In genomic region chr5:21030226-21030625, GRCm38 (mm10) we compare ENCODE assay signal across 16 mouse cellular contexts. TPM values are rescaled to one million over a fixed set of nuclear protein-coding genes. Genes with fewer than 3 reads are reported as not detected.
A peak's percentile ranks its signal among the peaks of the same experiment; 100 is the strongest.
DNase-seq lines count a peak whose midpoint lies in the region; ATAC-seq and TF ChIP-seq lines count a peak whose summit lies in the region.
"Had no signal": no experiment of that assay in that cellular context is flagged by ENCODE, and none has a peak within 500 bp of the region (broad histone marks: within the 10 kb centered on the region; RNA-seq: fewer than 3 reads in every experiment).

No protein-coding gene starts in this region.

- no peak for TF ChIP-seq POLR2A in lung, adult 2 months (IDR thresholded peaks at IDR 0.05; ENCODE audit: borderline replicate concordance, extremely low read depth, low read depth, low read length)

- no peak overlapping the region for H3K4me2 ChIP-seq in lung, postnatal 0 days (replicated peaks; ENCODE audit: low read depth, low read length)
- H3K4me2 ChIP-seq: heart, embryonic 15.5 days; liver, embryonic 13.5 days had no signal

- 0 out of 2 replicates have a peak, but pooled peaks have one; percentile 7 for TF ChIP-seq EP300 in lung, postnatal 0 days (IDR thresholded peaks at IDR 0.05)

- no peaks in the 10 kb centered on the region; the same call in 1 of the 2 replicates for H3K4me1 ChIP-seq in lung, postnatal 0 days (ENCODE audit: insufficient read depth, low read depth, low read length)
- H3K4me1 ChIP-seq in lung, adult 2 months (ENCODE audit: control insufficient read depth, insufficient read depth, low read length) = peaks cover 19% of the 10 kb centered on the region

- no peak overlapping the region for H3K27ac ChIP-seq in lung, postnatal 0 days (ENCODE audit: low read length)
- H3K27ac ChIP-seq: heart, embryonic 15.5 days; hindbrain, postnatal 0 days; kidney, postnatal 0 days; liver, embryonic 13.5 days had no signal

- no peak for ATAC-seq in lung, postnatal 0 days
- peak; percentile 94 for ATAC-seq in neutrophil, adult 5-6 weeks (ENCODE audit: extremely low read depth, insufficient number of reproducible peaks, low FRiP score, poor library complexity, severe bottlenecking)
- ATAC-seq: hindbrain, postnatal 0 days; midbrain, embryonic 16.5 days had no signal

- TF ChIP-seq CTCF in lung, postnatal 0 days (IDR thresholded peaks at IDR 0.05) = no peak
- TF ChIP-seq CTCF in lung, adult 2 months (IDR thresholded peaks at IDR 0.05; ENCODE audit: insufficient read depth, low read length) = no peak

- no peaks in the 10 kb centered on the region for H3K36me3 ChIP-seq in lung, postnatal 0 days (ENCODE audit: insufficient read depth, low read length)

- H3K9ac ChIP-seq in lung, postnatal 0 days (replicated peaks; ENCODE audit: low read depth) = no peak overlapping the region
- H3K9ac ChIP-seq: heart, embryonic 15.5 days; liver, embryonic 13.5 days had no signal

- H3K4me3 ChIP-seq in lung, postnatal 0 days (ENCODE audit: low read depth, low read length) = no peak overlapping the region
- H3K4me3 ChIP-seq in lung, adult 2 months (replicated peaks; ENCODE audit: extremely low read depth, low read depth, low read length) = no peak overlapping the region
- H3K4me3 ChIP-seq: heart, embryonic 15.5 days; liver, embryonic 13.5 days had no signal

- DNase-seq in lung, postnatal 0 days (ENCODE audit: low spot score) = peak; percentile 69
- no peak for DNase-seq in lung, adult 2 months
- DNase-seq in MEL-GATA-1-ER (ENCODE audit: extremely low read depth, low read depth) = peak; percentile 87
- DNase-seq in fibroblast of lung, adult 2 months (ENCODE audit: low read depth) = peak; percentile 31
- no peak for DNase-seq in layer of hippocampus, postnatal 36 days
- no peak for DNase-seq in thymus, postnatal 25 days
- DNase-seq: cerebellum, postnatal 25 days; gastrocnemius, postnatal 14 days; liver, embryonic 13.5 days; right cerebral cortex, postnatal 14 days had no signal

- H3K9me3 ChIP-seq in lung, postnatal 0 days (ENCODE audit: low read length) = no peaks in the 10 kb centered on the region
- H3K9me3 ChIP-seq: G1E; heart, embryonic 15.5 days; liver, embryonic 13.5 days had no signal

- no peaks in the 10 kb centered on the region for H3K27me3 ChIP-seq in lung, postnatal 0 days (replicated peaks; ENCODE audit: insufficient read depth, low read length)
- H3K27me3 ChIP-seq: heart, embryonic 15.5 days; liver, embryonic 13.5 days had no signal

RNA-seq across cellular contexts. Expression of gene Ptpn12, which starts 25.5 kb away (rescaled TPM):
- 31.1 and 35.1 TPM in 2 replicates for polyA plus RNA-seq in lung, postnatal 0 days (2015; fragmentation: Nextera tagmentation; extraction: Ambion mirVana)
- polyA plus RNA-seq in lung, adult 2 months (2012; rRNA removed) = 76.7 and 85.2 TPM in 2 replicates
- total RNA-seq in neutrophil, adult 5-6 weeks (2017) = 110 and 117 TPM in 2 replicates
- 10 to 100 TPM; 41.3 to 45.4 TPM for total RNA-seq in layer of hippocampus, postnatal 36 days (2021)

Comparison
In these comparisons a context has a peak if more than half of its experiments do, and no peak if none do; other contexts are left out.
1. DNase-seq: peak in lung, postnatal 0 days (single experiment), MEL-GATA-1-ER (single experiment) and fibroblast of lung, adult 2 months (single experiment); none in lung, adult 2 months (single experiment), layer of hippocampus, postnatal 36 days (0 of 2) and thymus, postnatal 25 days (single experiment).